Mouse (Mus musculus) C2C12 (cell line): Measurements from ENCODE around the gene Cdk14.

Experiments used
- CEBPB ChIP-seq: IDR thresholded peaks from one replicate; pipeline ENCODE4 v1.6.1; 2011; ENCODE audit warnings: low read depth, mild to moderate bottlenecking, control low read depth, moderate library complexity
- CTCF ChIP-seq: IDR thresholded peaks from one replicate; pipeline ENCODE4 v1.5.1; 2011; ENCODE audit not compliant: control insufficient read depth, insufficient read depth, insufficient read length
- MAX ChIP-seq: IDR thresholded peaks from one replicate; pipeline ENCODE4 v1.6.1; 2011; ENCODE audit warnings: mild to moderate bottlenecking, control low read depth
- MYOD1 ChIP-seq: IDR thresholded peaks from one replicate; pipeline ENCODE4 v1.6.1; 2011; ENCODE audit warnings: low read depth; ENCODE audit not compliant: control insufficient read depth, insufficient read length
- MYOG ChIP-seq: IDR thresholded peaks from one replicate; pipeline ENCODE4 v1.6.1; 2011; ENCODE audit not compliant: control insufficient read depth, insufficient read length; ENCODE audit errors: extremely low read depth
- USF1 ChIP-seq: IDR thresholded peaks from one replicate; pipeline ENCODE4 v1.6.1; 2011; ENCODE audit warnings: low read depth, mild to moderate bottlenecking, control low read depth, moderate library complexity

GRCm38 (mm10) chr5:5253177-5253576 is 166.9 kb downstream of the Cdk14 start:
- TF ChIP-seq CTCF (no peak), CEBPB (no peak), MYOG (no peak), MYOD1 (no peak), MAX (no peak), USF1 (no peak)
